Mouse (Mus musculus): ENCODE data around the gene Ckmt1.
"Not testable (repeated sequence)": the region's sequence is repeated elsewhere in the genome, so short reads cannot be mapped to it uniquely, and the experiment has no call there.

Gene Ckmt1

GRCm38 (mm10) chr2:121357494-121357893 lies at the start of gene Ckmt1:
Gene Ckmt1, plus strand, starts transcription at chr2:121357714.
- no peak for DNase-seq (ENCODE audit: low read depth)

DNA sequence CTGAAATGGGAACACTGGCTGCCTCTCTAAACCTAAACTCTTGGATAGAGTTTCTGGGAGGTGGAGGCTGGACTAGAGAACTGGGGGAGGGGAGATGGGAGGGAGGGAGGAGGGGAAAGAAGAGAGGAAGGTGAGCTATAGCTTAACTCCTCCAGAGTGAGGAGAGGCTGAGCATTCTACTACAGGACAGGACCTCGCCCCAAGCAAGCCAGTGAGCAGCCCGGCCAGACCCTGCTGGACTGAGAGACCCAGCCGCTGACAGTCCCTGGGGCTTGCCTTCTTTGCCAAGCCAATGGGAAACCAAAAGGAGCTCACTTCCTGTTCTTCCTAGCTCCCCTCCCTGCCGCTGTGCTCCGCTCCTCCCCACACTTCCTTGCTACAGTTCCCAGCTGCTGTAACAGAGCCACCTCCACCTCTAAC lies 48.5 kb upstream of the Ckmt1 start:
- DNase-seq (ENCODE audit: low read depth): no peak

GRCm38 (mm10) chr2:121316278-121316677 lies 41.2 kb upstream of the Ckmt1 start:
- DNase-seq (ENCODE audit: low read depth): peak; percentile 48

- no peak for DNase-seq (ENCODE audit: low read depth)
These were observed 34.5 kb upstream of the Ckmt1 start for GRCm38 (mm10) chr2:121323041-121323440.

- no peak for DNase-seq (ENCODE audit: low read depth)
These were observed 33.6 kb upstream of the Ckmt1 start for GRCm38 (mm10) chr2:121323693-121324470.

DNA sequence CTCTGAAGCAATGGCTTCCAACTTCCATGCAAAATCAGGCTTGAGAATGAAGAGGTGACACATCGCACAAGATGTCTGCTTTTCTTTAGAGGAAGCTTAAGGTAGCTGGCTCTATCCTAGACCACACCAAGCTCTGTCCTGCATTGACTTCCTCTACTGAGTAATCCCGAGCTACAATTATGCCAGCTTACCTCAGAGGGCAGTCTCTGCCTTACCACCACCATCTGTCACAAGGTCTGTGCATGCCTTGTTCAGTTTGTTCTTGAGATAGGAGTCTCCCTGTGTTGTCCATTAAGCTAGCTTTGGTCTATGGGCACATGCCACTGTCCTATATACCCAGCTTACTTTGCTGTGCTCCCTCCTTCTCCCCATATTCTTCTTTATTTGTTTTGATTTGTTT lies 28.0 kb upstream of the Ckmt1 start:
- DNase-seq (ENCODE audit: low read depth): no peak

GRCm38 (mm10) chr2:121339057-121339456 lies 18.5 kb upstream of the Ckmt1 start:
- peak; percentile 39 for DNase-seq (ENCODE audit: low read depth)

GRCm38 (mm10) chr2:121353156-121353555 lies 4.4 kb upstream of the Ckmt1 start:
- no peak for DNase-seq (ENCODE audit: low read depth)

GRCm38 (mm10) chr2:121354378-121354777 lies 3.1 kb upstream of the Ckmt1 start:
- DNase-seq (ENCODE audit: low read depth): no peak

DNA sequence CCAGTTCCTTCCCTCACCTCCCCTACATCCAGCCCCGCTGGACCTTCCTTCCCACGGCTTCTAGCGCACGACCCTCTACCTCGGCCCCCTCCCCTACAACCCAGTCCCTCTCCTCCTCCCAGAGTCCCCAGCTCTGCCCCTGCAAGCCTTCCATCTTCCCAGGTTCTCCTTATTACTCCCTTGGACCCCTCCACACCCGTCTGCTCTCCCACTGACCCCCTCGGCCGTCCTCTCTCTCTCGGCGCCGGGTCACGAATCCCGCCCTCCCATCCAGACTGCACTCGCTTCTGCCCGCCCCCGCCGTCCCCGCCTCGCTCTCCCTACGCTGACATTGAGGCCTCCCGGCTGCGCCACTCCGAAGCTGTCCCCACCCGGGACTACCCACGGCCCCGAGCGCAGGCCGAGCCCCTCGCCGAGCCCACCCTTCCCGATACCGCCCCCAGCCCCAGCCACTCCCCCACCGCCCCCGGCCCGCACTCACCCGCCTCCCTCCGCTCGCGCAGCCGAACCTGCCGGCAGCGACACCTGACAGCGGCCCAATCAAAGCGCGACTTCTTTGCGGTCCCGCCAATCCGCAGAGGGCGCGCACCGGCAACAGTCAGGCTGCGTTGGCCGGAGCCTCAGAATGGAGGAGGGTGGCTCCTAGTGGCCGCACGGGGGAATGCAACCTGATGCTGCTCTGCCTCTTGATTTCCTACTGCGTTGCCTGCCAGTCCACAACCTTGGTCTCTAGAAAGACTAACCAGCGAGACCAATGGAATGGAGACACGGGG lies 2.5 kb upstream of the Ckmt1 start, which contains the start of gene Ppip5k1:
TSS of gene Ppip5k1 (minus strand) at position 577 of the 773 bp plus-strand sequence.
- peak; percentile 97 for DNase-seq (ENCODE audit: low read depth)

DNA sequence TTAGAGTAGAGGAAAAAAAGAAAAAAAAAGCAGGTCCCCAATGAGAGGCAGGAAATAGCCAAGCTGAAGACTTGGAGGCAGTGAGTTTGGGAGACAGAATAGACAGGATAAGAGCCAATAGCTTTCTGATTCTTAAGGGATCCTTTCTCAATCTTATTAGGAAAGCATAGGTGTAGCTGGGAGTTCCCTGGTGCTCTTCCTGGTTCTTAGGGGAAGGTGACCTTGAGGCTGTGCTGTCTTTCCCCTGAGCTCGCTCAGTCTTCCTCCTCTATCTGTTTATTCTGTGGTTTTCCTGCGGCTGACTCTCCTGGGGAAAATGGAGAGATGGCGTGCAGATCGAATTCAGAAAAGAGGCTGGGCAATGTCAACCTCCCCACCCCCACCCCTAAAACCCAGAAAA lies 447 bp downstream of the Ckmt1 start:
- no peak for DNase-seq (ENCODE audit: low read depth)

GRCm38 (mm10) chr2:121358381-121358780 lies 867 bp downstream of the Ckmt1 start:
- peak; percentile 39 for DNase-seq (ENCODE audit: low read depth)

DNA sequence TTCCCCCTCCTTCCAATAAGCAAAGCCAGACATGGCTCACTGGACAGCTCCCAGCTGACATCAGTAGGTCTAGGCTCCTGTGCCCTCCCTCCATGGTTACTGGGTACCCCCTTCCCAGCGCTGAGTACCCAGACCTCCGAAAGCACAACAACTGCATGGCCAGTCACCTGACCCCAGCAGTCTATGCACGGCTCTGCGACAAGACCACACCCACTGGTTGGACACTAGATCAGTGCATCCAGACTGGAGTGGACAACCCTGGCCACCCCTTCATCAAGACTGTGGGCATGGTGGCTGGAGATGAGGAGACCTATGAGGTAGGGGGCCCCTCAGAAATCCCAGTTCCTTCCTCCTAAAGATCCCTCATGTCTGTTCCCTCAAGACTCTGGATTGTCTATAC lies 1.9 kb downstream of the Ckmt1 start:
- no peak for DNase-seq (ENCODE audit: low read depth)

- no peak for DNase-seq (ENCODE audit: low read depth)
These were observed 6.1 kb downstream of the Ckmt1 start for GRCm38 (mm10) chr2:121363656-121364055.

DNA sequence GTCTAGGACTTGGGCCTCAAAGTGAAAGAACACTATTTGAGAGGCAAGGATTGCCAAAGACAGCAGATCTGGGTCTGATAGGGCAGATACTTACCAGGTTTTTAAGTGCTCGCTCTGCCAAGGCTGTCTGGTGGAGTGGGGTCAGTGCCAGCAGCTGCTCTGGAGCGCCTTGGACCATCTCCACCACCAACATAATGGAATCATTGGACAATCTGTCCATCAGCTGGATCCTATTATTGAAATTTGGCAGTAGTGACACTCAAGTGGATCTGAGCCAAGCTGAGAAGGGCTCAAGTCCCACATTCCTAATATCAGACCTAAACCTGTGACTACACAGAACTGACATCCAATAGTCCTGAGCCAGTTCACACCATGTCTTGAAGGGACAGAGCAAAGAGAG lies 11.3 kb downstream of the Ckmt1 start:
- peak; percentile 76 for DNase-seq (ENCODE audit: low read depth)

DNA sequence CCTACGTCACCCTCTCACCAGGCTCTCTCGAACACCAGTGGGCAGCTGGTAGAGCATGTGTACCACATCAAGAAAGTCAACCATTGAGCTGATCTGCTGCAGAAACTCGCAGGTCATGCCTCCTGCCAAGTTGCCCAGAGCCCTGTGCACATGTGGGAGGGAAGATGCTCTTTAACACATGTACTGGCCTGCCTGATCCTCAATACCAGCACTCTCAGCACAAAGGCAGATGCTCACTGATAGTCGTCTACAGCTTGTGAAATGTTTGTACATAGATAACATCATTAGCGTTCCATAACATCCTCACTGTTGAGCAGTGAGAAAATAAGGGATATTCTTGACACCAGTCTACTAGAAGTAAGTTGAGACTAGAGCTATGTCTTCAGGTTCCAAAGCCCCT lies 13.4 kb downstream of the Ckmt1 start:
- no peak for DNase-seq (ENCODE audit: low read depth)

GRCm38 (mm10) chr2:121372266-121372665 lies 14.8 kb downstream of the Ckmt1 start:
- no peak for DNase-seq (ENCODE audit: low read depth)

DNA sequence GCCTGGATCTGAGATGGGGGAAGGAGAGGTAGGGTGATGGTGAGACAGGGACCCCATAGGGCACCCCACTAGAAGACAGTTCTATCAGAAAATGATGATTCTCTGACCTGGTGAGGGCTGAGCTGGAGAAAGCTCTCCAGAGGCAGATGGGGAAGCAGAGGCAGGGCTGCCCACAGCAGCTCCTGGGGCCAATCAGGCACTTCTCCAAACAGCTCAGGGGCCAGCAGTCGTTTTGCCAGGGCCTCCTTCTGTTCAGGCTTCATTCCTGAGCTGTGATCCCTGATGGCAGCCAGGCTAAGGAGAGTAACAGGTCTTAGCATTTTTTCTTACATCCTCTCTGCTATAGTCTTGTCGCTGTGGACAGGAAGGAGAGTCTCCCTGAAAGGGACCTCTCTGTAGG lies 17.3 kb downstream of the Ckmt1 start:
- no peak for DNase-seq (ENCODE audit: low read depth)

DNA sequence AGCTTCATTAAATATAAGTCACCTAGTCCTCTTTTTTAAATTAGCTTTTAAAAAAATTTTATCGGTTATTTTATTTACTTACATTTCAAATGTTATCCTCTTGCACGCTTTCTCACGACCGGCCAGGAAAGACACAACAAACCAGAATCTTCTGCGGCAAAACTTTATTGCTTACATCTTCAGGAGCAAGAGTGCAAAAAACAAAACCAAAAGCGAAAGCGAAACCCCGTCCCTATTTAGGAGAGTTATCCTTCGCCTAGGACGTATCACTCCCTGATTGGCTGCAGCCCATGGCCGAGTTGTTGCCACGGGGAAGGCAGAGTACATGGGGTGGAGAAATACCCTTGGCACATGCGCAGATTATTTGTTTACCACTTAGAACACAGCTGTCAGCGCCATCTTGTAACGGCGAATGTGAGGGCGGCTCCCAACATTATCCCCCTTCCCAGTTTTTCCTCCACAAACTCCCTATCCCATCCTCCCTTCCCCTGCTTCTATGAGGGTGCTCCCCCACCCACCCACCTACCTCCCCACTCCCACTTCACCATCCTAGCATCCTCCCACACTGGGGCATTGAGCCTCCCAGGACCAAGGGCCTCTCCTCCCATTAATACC lies 29.6 kb downstream of the Ckmt1 start, which contains the start of gene Strc:
TSS of gene Strc (minus strand) at position 208 of the 615 bp plus-strand sequence.
- not testable (repeated sequence) for DNase-seq (ENCODE audit: low read depth)

DNA sequence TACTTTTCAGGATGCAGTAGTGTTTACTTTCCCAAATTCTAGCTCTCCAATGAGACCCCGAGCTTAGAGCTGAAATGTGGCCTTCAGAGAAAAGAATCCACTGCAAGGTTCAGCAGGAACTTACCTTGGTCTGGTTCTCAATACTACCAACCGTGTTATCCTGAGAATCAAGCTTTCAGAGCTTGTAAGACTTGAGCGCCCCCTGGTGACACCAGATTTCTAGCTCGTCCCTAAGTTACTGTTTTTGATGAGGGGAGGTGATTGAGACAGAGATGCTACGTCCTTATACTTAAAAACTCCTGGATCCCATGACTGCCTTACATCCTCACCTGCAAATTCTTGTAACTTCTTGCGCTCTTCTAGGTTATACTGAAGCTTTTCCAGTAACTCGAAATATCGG lies 39.1 kb downstream of the Ckmt1 start:
- peak; percentile 92 for DNase-seq (ENCODE audit: low read depth)

GRCm38 (mm10) chr2:121403296-121403695 lies 45.8 kb downstream of the Ckmt1 start:
- peak; percentile 15 for DNase-seq (ENCODE audit: low read depth)

- DNase-seq (ENCODE audit: low read depth): peak; percentile 62
These were observed 50.6 kb downstream of the Ckmt1 start for GRCm38 (mm10) chr2:121408160-121408559.
